Mouse (Mus musculus) ES-E14 (cell line): ENCODE measurements around the gene Ptpdc1. TPM values are rescaled to one million over a fixed set of nuclear protein-coding genes. Genes with fewer than 3 reads are reported as not detected.

Experiments used
- DNase-seq: peaks from one replicate; pipeline ENCODE4 v3.0.0-alpha.2; 2013; ENCODE audit warnings: low read depth, low spot score
- H3K27ac ChIP-seq: 2 replicates; pipeline ENCODE4 v1.5.1; 2012; ENCODE audit warnings: low read depth, mild to moderate bottlenecking, low read length, moderate library complexity, mixed read lengths; ENCODE audit not compliant: poor library complexity, insufficient read depth, severe bottlenecking
- H3K36me3 ChIP-seq: 2 replicates; pipeline ENCODE4 v1.6.1; 2012; ENCODE audit warnings: mild to moderate bottlenecking, low read length, moderate library complexity, mixed read lengths; ENCODE audit not compliant: control insufficient read depth, poor library complexity, insufficient read depth, severe bottlenecking
- H3K4me1 ChIP-seq, 2 experiments: fragments of 150-350 bp in 1 of 2; sonication (generic) in 1 of 2; 2 replicates each; pipeline ENCODE4 v1.6.1; 2012; ENCODE audit warnings: low read length in 2 of 2, mild to moderate bottlenecking in 1 of 2, mixed read lengths in 1 of 2; ENCODE audit not compliant: control insufficient read depth in 2 of 2, insufficient read depth in 2 of 2, poor library complexity in 1 of 2
- H3K4me3 ChIP-seq, 2 experiments: fragments of 150-350 bp in 1 of 2; sonication (generic) in 1 of 2; 2 replicates each; pipeline ENCODE4 v1.5.1; 2012; ENCODE audit warnings: low read length in 2 of 2, low read depth in 1 of 2, mild to moderate bottlenecking in 1 of 2, mixed read lengths in 1 of 2; ENCODE audit not compliant: insufficient read depth in 1 of 2, poor library complexity in 1 of 2, severe bottlenecking in 1 of 2
- H3K9ac ChIP-seq: 2 replicates; pipeline ENCODE4 v1.6.1; 2012; ENCODE audit warnings: low read depth, mild to moderate bottlenecking, low read length, mixed read lengths; ENCODE audit not compliant: poor library complexity, insufficient read depth, severe bottlenecking
- H3K9me3 ChIP-seq: fragments of 150-350 bp; sonication (generic); 2 replicates; pipeline ENCODE4 v1.6.1; 2012; ENCODE audit warnings: low read depth, mild to moderate bottlenecking, low read length; ENCODE audit not compliant: control insufficient read depth, insufficient read depth
- CHD2 ChIP-seq: IDR thresholded peaks from 2 replicates; pipeline ENCODE4 v1.6.1; 2014; ENCODE audit warnings: mild to moderate bottlenecking, low read depth, low read length, inconsistent platforms
- HCFC1 ChIP-seq: IDR thresholded peaks from 2 replicates; pipeline ENCODE4 v1.6.1; 2012; ENCODE audit warnings: low read length, inconsistent platforms, borderline replicate concordance; ENCODE audit not compliant: insufficient read depth
- MAFK ChIP-seq: IDR thresholded peaks from 2 replicates; pipeline ENCODE4 v1.6.1; 2014; ENCODE audit warnings: mild to moderate bottlenecking, low read depth, low read length, inconsistent platforms; ENCODE audit not compliant: insufficient read depth
- ZC3H11A ChIP-seq: IDR thresholded peaks from 2 replicates; pipeline ENCODE4 v1.6.1; 2012; ENCODE audit warnings: low read depth, mild to moderate bottlenecking, inconsistent platforms, low read length, borderline replicate concordance
- ZNF384 ChIP-seq: IDR thresholded peaks from 2 replicates; pipeline ENCODE4 v1.6.1; 2012; ENCODE audit warnings: low read depth, low read length, inconsistent platforms
- in situ Hi-C, 2 experiments: fragments of 600-800 bp; cut with MboI; formaldehyde crosslinking; loops; one replicate each; pipeline ENCODE4 v1.15.1; 2025; ENCODE audit warnings: low sequenced_read_pairs in 2 of 2, inconsistent platforms in 1 of 2; ENCODE audit not compliant: unreplicated experiment in 2 of 2
- total RNA-seq: library from RNA; depleted of rRNA; stranded (reverse); fragments of 300-350 nt; gene quantifications from 2 replicates; pipeline ENCODE4 v1.2.3, GENCODE M21; 2012

The Ptpdc1 gene
- total RNA-seq, 1 experiment: 5.2 TPM

- no peak for DNase-seq
- H3K36me3 ChIP-seq: no peaks in the 10 kb centered on the region
- TF ChIP-seq ZNF384: no peak
- no peak for TF ChIP-seq CHD2
- TF ChIP-seq ZC3H11A: no peak
- TF ChIP-seq HCFC1: no peak
- TF ChIP-seq MAFK: no peak
- no peaks in the 10 kb centered on the region for H3K4me1 ChIP-seq
- in situ Hi-C loops: no loop called here
- no peak overlapping the region for H3K9ac ChIP-seq
- H3K4me3 ChIP-seq: no peak overlapping the region
- H3K27ac ChIP-seq: no peak overlapping the region
- H3K9me3 ChIP-seq: no peaks in the 10 kb centered on the region
Observed at GRCm38 (mm10) chr13:48594031-48594430, 31.4 kb downstream of the Ptpdc1 start.

- H3K9ac ChIP-seq: no peak overlapping the region; the same call in 1 of the 2 replicates
- DNase-seq: no peak
- no peak for TF ChIP-seq ZC3H11A
- TF ChIP-seq CHD2: no peak
- TF ChIP-seq MAFK: no peak
- no peak for TF ChIP-seq ZNF384
- no peak for TF ChIP-seq HCFC1
- H3K4me1 ChIP-seq: no peaks in the 10 kb centered on the region
- no peaks in the 10 kb centered on the region for H3K36me3 ChIP-seq
- no peak overlapping the region for H3K27ac ChIP-seq
- H3K9me3 ChIP-seq: no peaks in the 10 kb centered on the region
- in situ Hi-C loops: no loop called here
- H3K4me3 ChIP-seq: no peak overlapping the region
Observed at GRCm38 (mm10) chr13:48593181-48593580, 32.3 kb downstream of the Ptpdc1 start.

GRCm38 (mm10) chr13:48590743-48591142 lies 34.7 kb downstream of the Ptpdc1 start:
- no peak for DNase-seq
- TF ChIP-seq ZNF384: no peak
- TF ChIP-seq ZC3H11A: no peak
- no peaks in the 10 kb centered on the region for H3K9me3 ChIP-seq
- H3K4me3 ChIP-seq: no peak overlapping the region
- H3K4me1 ChIP-seq: no peaks in the 10 kb centered on the region
- H3K27ac ChIP-seq: no peak overlapping the region
- in situ Hi-C loops: no loop called here
- no peaks in the 10 kb centered on the region for H3K36me3 ChIP-seq
- no peak overlapping the region for H3K9ac ChIP-seq

GRCm38 (mm10) chr13:48587354-48587753 lies 38.1 kb downstream of the Ptpdc1 start:
- in situ Hi-C loops: no loop called here
- Histone ChIP-seq H3K27ac (no peak overlapping the region), H3K4me1 (no peaks in the 10 kb centered on the region), H3K9ac (no peak overlapping the region), H3K36me3 (no peaks in the 10 kb centered on the region), H3K4me3 (no peak overlapping the region), H3K9me3 (no peaks in the 10 kb centered on the region)
- no peak for DNase-seq
- no peak for TF ChIP-seq MAFK

DNA sequence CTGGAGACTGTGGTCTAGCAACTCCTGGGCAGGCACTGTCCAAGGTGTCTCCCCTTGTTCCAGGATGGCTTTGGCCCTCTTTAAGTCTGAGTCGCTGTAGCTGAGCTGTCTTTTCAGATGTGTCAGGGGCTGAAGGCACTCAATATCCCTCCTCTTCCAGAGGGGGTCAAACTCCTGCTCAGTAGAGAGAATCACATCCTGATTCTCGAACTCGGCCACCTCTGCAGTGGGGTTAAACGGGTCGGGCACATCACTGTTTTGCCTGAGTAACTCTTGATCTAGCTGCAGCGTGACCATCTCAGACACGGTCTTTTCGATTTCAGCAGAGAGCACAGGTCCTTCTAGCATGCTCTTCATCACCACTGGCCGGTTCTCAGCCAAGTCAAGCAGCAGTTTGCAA lies 39.0 kb downstream of the Ptpdc1 start:
- no peaks in the 10 kb centered on the region for H3K9me3 ChIP-seq
- no peak overlapping the region for H3K4me3 ChIP-seq
- no peaks in the 10 kb centered on the region for H3K4me1 ChIP-seq
- in situ Hi-C loops: no loop called here
- no peak overlapping the region for H3K9ac ChIP-seq
- no peak overlapping the region for H3K27ac ChIP-seq
- TF ChIP-seq ZC3H11A: no peak
- no peak for TF ChIP-seq CHD2
- TF ChIP-seq ZNF384: no peak
- TF ChIP-seq MAFK: no peak
- TF ChIP-seq HCFC1: no peak
- DNase-seq: no peak
- no peaks in the 10 kb centered on the region for H3K36me3 ChIP-seq
